Mouse (Mus musculus): ENCODE data around the gene Tapbpl.

Tapbpl gene

DNA sequence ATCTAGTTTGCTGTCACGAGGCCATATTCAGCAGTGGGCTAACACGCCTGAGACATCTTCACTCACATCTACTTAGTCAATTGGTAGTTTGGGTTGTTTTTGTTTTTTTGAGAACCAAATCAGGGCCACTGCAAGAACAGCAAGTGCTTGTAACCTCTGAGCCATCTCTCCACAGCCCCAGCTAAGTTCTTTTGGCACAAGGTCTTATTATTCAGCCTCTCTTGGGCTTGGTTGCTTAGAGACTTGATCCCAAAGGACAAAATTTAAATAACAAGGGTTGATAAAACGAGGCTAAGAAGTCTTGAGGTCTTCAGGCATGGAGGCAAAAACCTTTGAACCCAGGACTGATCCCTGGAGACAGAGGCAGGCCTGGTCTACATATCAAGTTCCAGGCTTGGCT, 35.4 kb downstream of the Tapbpl start:
- DNase-seq = no peak

- no peak for DNase-seq
These were observed 36.1 kb downstream of the Tapbpl start for GRCm38 (mm10) chr6:125195541-125196075.

- DNase-seq = no peak
These were observed 38.3 kb downstream of the Tapbpl start for GRCm38 (mm10) chr6:125193390-125193789.

DNA sequence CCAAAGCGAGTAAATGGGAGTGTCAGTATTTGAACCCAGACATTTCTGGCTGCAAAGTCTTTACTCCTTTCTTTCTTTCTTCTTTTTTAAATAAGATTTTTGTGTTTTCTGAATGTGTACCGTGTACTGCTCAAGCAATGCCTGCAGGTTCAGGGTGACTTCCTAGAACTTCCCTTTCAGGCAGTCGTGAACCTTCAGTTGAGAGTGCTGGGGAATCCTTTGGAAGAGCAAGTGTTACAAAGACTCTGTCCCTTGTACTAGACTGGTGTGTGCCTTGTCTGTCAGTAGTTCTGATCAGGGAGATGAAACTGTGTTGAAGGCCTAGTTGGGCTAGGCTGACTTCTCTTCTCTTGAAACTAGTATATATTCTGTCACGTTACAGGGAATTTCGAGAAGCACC, 38.8 kb downstream of the Tapbpl start:
- no peak for DNase-seq

- DNase-seq = peak; percentile 97
These were observed 39.5 kb downstream of the Tapbpl start for GRCm38 (mm10) chr6:125192016-125192714.

DNA sequence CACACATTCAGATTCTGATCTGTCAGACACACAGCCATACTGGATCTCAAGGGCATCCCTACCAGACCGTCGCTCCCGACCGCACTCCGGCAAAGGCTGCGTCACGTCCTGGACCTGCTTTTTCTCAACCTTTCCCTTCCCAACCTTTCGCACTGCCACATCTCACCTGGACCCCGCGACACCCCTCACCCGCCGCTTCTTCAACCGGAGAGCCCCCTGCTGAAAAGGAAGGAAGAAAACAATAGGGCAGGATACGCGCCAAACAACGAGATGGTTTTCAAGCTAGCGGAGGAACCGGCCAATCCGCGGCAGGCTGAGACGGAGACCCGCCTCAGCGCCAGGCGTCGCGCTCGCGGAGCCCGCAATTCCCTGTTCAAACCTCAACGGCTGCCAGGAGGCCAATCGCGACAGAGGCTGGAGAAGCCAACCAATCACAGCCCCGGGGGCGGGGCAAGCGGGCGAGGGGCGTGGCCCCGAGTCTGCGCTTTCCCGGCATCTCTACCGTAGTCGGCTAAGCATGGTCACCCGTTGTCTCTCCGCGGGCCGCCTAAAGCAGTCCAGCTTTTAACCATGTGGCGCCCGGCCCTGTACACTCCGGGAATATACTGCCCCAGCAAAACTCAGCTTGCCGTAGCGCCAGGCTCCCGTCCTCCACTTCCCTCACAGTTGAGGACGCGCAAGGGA, 40.2 kb downstream of the Tapbpl start, which contains the start of the genes Ncapd2 and Mrpl51:
Gene Ncapd2, minus strand, starts transcription at position 370 of the 684 bp plus-strand sequence.
Gene Mrpl51, plus strand, starts transcription at position 470 of the 684 bp plus-strand sequence.
- peak; percentile 99 for DNase-seq

DNA sequence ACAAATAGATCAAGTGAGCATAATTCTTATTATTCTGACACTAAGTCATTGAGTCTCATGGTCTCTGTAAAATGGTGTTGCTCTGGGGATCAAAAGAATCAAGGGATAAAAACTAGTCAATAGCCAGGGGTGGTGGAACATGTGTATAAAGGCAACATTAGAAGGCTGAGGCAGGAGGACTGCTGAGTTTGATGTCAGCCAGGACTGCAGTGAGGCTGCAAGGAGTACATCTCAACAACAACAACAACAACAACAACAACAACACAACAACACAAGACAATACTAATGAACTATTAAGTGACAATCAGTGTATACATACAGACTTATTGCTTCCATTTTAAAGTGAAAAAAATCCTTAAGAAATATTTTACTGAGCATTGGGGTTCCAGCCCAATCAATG, 40.8 kb downstream of the Tapbpl start:
- DNase-seq = no peak

- DNase-seq = no peak
These were observed 45.5 kb downstream of the Tapbpl start for GRCm38 (mm10) chr6:125186203-125186602.

DNA sequence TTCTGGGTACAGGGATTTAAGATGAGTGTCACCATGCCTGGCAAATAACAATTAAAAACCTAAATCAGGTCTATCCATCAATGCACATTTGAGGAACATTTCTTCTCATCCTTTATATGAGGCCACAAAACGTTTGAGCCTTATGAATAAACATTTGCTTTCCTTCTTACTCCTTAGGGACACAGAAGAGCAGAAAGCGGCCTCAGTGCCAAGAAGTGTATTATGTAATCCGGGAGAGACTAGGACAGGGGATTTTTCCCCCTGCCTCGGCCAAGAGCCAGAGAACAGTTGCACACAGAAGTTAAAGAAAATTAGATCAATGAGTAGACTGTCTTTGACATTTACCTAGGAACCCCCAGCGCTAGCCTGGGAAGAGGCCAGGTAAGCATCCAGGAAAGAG, 49.5 kb downstream of the Tapbpl start:
- no peak for DNase-seq

DNA sequence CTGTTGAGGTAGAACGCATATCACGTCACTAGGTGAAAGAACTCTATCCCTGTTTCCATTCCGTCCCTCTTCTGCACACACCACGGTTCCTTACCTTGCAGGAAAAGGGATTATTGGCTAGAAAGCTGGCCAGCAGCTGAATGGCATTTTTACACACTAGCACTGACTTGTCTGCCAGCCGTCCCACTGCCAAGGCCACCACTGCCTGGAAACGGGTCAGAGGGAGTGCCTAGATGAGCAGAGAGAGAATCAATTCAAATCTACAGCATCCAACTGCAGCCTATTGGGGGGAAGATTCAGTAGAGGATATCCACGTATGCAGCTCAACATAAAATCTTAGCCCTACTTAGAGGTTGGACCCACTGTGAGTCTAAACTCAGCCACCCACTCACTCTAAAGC, 52.1 kb downstream of the Tapbpl start:
- no peak for DNase-seq

GRCm38 (mm10) chr6:125175469-125175868, 56.2 kb downstream of the Tapbpl start:
- DNase-seq = no peak

Data from retina, postnatal 1 day (tissue).